Mouse (Mus musculus): ENCODE data around the gene Ddx50. TPM values are rescaled to one million over a fixed set of nuclear protein-coding genes. Genes with fewer than 3 reads are reported as not detected.
"Not testable (repeated sequence)": the region's sequence is repeated elsewhere in the genome, so short reads cannot be mapped to it uniquely, and the experiment has no call there.

Ddx50 gene
- polyA plus RNA-seq, 1 experiment = 21.0 TPM

- TF ChIP-seq CTCF (IDR thresholded peaks at IDR 0.05; ENCODE audit: control insufficient read depth, insufficient read depth, insufficient replicate concordance, low read depth, low read length) = no peak
- no peak for TF ChIP-seq POLR2A (IDR thresholded peaks at IDR 0.05; ENCODE audit: control insufficient read depth, low read depth, low read length)
- H3K36me3 ChIP-seq (ENCODE audit: control insufficient read depth, insufficient read depth, low read length) = peaks cover 8% of the 10 kb centered on the region
- H3K27me3 ChIP-seq (ENCODE audit: control insufficient read depth, insufficient read depth, low read length) = no peaks in the 10 kb centered on the region
- H3K4me1 ChIP-seq (ENCODE audit: control insufficient read depth, insufficient read depth, low read length) = no peaks in the 10 kb centered on the region
- no peak overlapping the region for H3K27ac ChIP-seq (ENCODE audit: control insufficient read depth, insufficient read depth, low read depth, low read length)
- no peak overlapping the region for H3K4me3 ChIP-seq (ENCODE audit: control insufficient read depth, low read depth, low read length)
Observed at GRCm38 (mm10) chr10:62583245-62583644, 67.8 kb downstream of the Ddx50 start.

- TF ChIP-seq CTCF (IDR thresholded peaks at IDR 0.05; ENCODE audit: control insufficient read depth, insufficient read depth, insufficient replicate concordance, low read depth, low read length) (no peak), POLR2A (IDR thresholded peaks at IDR 0.05; ENCODE audit: control insufficient read depth, low read depth, low read length) (no peak)
- Histone ChIP-seq H3K27me3 (ENCODE audit: control insufficient read depth, insufficient read depth, low read length) (no peaks in the 10 kb centered on the region), H3K27ac (ENCODE audit: control insufficient read depth, insufficient read depth, low read depth, low read length) (no peak overlapping the region), H3K36me3 (ENCODE audit: control insufficient read depth, insufficient read depth, low read length) (peaks cover 5% of the 10 kb centered on the region), H3K4me3 (ENCODE audit: control insufficient read depth, low read depth, low read length) (no peak overlapping the region), H3K4me1 (ENCODE audit: control insufficient read depth, insufficient read depth, low read length) (no peaks in the 10 kb centered on the region)
Observed at GRCm38 (mm10) chr10:62582701-62583100, 68.3 kb downstream of the Ddx50 start.

GRCm38 (mm10) chr10:62582263-62582662 is 68.8 kb downstream of the Ddx50 start:
- no peak for TF ChIP-seq POLR2A (IDR thresholded peaks at IDR 0.05; ENCODE audit: control insufficient read depth, low read depth, low read length)
- no peak for TF ChIP-seq CTCF (IDR thresholded peaks at IDR 0.05; ENCODE audit: control insufficient read depth, insufficient read depth, insufficient replicate concordance, low read depth, low read length)
- peaks cover 3% of the 10 kb centered on the region for H3K36me3 ChIP-seq (ENCODE audit: control insufficient read depth, insufficient read depth, low read length)
- H3K4me3 ChIP-seq (ENCODE audit: control insufficient read depth, low read depth, low read length) = no peak overlapping the region
- no peaks in the 10 kb centered on the region for H3K4me1 ChIP-seq (ENCODE audit: control insufficient read depth, insufficient read depth, low read length)
- H3K27me3 ChIP-seq (ENCODE audit: control insufficient read depth, insufficient read depth, low read length) = no peaks in the 10 kb centered on the region
- no peak overlapping the region for H3K27ac ChIP-seq (ENCODE audit: control insufficient read depth, insufficient read depth, low read depth, low read length)

- not testable (repeated sequence) for H3K36me3 ChIP-seq (ENCODE audit: control insufficient read depth, insufficient read depth, low read length); H3K27ac ChIP-seq (ENCODE audit: control insufficient read depth, insufficient read depth, low read depth, low read length); H3K27me3 ChIP-seq (ENCODE audit: control insufficient read depth, insufficient read depth, low read length); H3K4me1 ChIP-seq (ENCODE audit: control insufficient read depth, insufficient read depth, low read length)
- H3K4me3 ChIP-seq (ENCODE audit: control insufficient read depth, low read depth, low read length) = peak overlapping the region; percentile 97
Observed at GRCm38 (mm10) chr10:62579129-62579528, 71.9 kb downstream of the Ddx50 start.

GRCm38 (mm10) chr10:62578338-62579100 is 72.5 kb downstream of the Ddx50 start, which contains the start of gene Kif1bp:
Kif1bp (minus strand) TSS chr10:62578457.
- Histone ChIP-seq H3K36me3 (ENCODE audit: control insufficient read depth, insufficient read depth, low read length) (no peaks in the 10 kb centered on the region; the same call in 1 of the 2 replicates), H3K27me3 (ENCODE audit: control insufficient read depth, insufficient read depth, low read length) (no peaks in the 10 kb centered on the region), H3K4me1 (ENCODE audit: control insufficient read depth, insufficient read depth, low read length) (peaks cover 2% of the 10 kb centered on the region; the same call in 1 of the 2 replicates), H3K4me3 (ENCODE audit: control insufficient read depth, low read depth, low read length) (peak within 1 kb of the TSS; percentile 97), H3K27ac (ENCODE audit: control insufficient read depth, insufficient read depth, low read depth, low read length) (peak within 1 kb of the TSS; percentile 92)
- peak; percentile 84 for TF ChIP-seq POLR2A (IDR thresholded peaks at IDR 0.05; ENCODE audit: control insufficient read depth, low read depth, low read length)
- TF ChIP-seq CTCF (IDR thresholded peaks at IDR 0.05; ENCODE audit: control insufficient read depth, insufficient read depth, insufficient replicate concordance, low read depth, low read length) = no peak

- Histone ChIP-seq H3K4me3 (ENCODE audit: control insufficient read depth, low read depth, low read length) (peak overlapping the region; percentile 97), H3K36me3 (ENCODE audit: control insufficient read depth, insufficient read depth, low read length) (no peaks in the 10 kb centered on the region; the same call in 1 of the 2 replicates), H3K27ac (ENCODE audit: control insufficient read depth, insufficient read depth, low read depth, low read length) (peak overlapping the region; percentile 92), H3K4me1 (ENCODE audit: control insufficient read depth, insufficient read depth, low read length) (peaks cover 2% of the 10 kb centered on the region; the same call in 1 of the 2 replicates), H3K27me3 (ENCODE audit: control insufficient read depth, insufficient read depth, low read length) (no peaks in the 10 kb centered on the region)
- TF ChIP-seq CTCF (IDR thresholded peaks at IDR 0.05; ENCODE audit: control insufficient read depth, insufficient read depth, insufficient replicate concordance, low read depth, low read length) (no peak), POLR2A (IDR thresholded peaks at IDR 0.05; ENCODE audit: control insufficient read depth, low read depth, low read length) (0 out of 2 replicates have a peak, but pooled peaks have one; percentile 36)
Observed at GRCm38 (mm10) chr10:62577673-62578337, 73.2 kb downstream of the Ddx50 start.

GRCm38 (mm10) chr10:62575001-62575400 is 76.0 kb downstream of the Ddx50 start:
- no peak for TF ChIP-seq POLR2A (IDR thresholded peaks at IDR 0.05; ENCODE audit: control insufficient read depth, low read depth, low read length)
- TF ChIP-seq CTCF (IDR thresholded peaks at IDR 0.05; ENCODE audit: control insufficient read depth, insufficient read depth, insufficient replicate concordance, low read depth, low read length) = no peak
- Histone ChIP-seq H3K27ac (ENCODE audit: control insufficient read depth, insufficient read depth, low read depth, low read length) (no peak overlapping the region), H3K4me3 (ENCODE audit: control insufficient read depth, low read depth, low read length) (no peak overlapping the region), H3K36me3 (ENCODE audit: control insufficient read depth, insufficient read depth, low read length) (peaks cover 1% of the 10 kb centered on the region; the same call in 1 of the 2 replicates), H3K27me3 (ENCODE audit: control insufficient read depth, insufficient read depth, low read length) (no peaks in the 10 kb centered on the region), H3K4me1 (ENCODE audit: control insufficient read depth, insufficient read depth, low read length) (peaks cover 2% of the 10 kb centered on the region; the same call in 1 of the 2 replicates)
